Mouse (Mus musculus) cortical plate, adult 2 months (tissue): ENCODE results near the gene Pilrb2. TPM values are rescaled to one million over a fixed set of nuclear protein-coding genes. Genes with fewer than 3 reads are reported as not detected.
A peak's percentile ranks its signal among the peaks of the same experiment; 100 is the strongest.
"Not testable (repeated sequence)": the region's sequence is repeated elsewhere in the genome, so short reads cannot be mapped to it uniquely, and the experiment has no call there.

Source experiments
- H3K27ac ChIP-seq: fragments of 200-500 bp; 2 replicates; pipeline ENCODE4 v1.5.1; 2012; ENCODE audit warnings: low read length, control low read depth, inconsistent platforms; ENCODE audit not compliant: insufficient read depth
- H3K4me1 ChIP-seq: fragments of 200-500 bp; 2 replicates; pipeline ENCODE4 v1.6.1; 2011; ENCODE audit warnings: low read length; ENCODE audit not compliant: control insufficient read depth, insufficient read depth
- H3K4me3 ChIP-seq: fragments of 200-500 bp; 2 replicates; pipeline ENCODE4 v1.5.1; 2011; ENCODE audit warnings: mild to moderate bottlenecking, low read length, control low read depth; ENCODE audit not compliant: insufficient read depth
- CTCF ChIP-seq: fragments of 200-500 bp; IDR thresholded peaks from 2 replicates; pipeline ENCODE4 v1.5.1; 2011; ENCODE audit warnings: mild to moderate bottlenecking, control low read depth, low read length; ENCODE audit not compliant: insufficient read depth; ENCODE audit errors: extremely low read depth
- POLR2A ChIP-seq: fragments of 200-500 bp; IDR thresholded peaks from 2 replicates; pipeline ENCODE4 v1.6.1; 2011; ENCODE audit warnings: mild to moderate bottlenecking, low read length, control low read depth; ENCODE audit not compliant: insufficient read depth; ENCODE audit errors: extremely low read depth
- polyA plus RNA-seq: library from polyadenylated mRNA; depleted of rRNA; stranded (reverse); fragments of >200 nt; gene quantifications from 2 replicates; pipeline ENCODE4 v1.2.3, GENCODE M21; 2012; rRNA removed

The Pilrb2 gene
- 0.42 and 0.44 TPM in 2 replicates for polyA plus RNA-seq

DNA sequence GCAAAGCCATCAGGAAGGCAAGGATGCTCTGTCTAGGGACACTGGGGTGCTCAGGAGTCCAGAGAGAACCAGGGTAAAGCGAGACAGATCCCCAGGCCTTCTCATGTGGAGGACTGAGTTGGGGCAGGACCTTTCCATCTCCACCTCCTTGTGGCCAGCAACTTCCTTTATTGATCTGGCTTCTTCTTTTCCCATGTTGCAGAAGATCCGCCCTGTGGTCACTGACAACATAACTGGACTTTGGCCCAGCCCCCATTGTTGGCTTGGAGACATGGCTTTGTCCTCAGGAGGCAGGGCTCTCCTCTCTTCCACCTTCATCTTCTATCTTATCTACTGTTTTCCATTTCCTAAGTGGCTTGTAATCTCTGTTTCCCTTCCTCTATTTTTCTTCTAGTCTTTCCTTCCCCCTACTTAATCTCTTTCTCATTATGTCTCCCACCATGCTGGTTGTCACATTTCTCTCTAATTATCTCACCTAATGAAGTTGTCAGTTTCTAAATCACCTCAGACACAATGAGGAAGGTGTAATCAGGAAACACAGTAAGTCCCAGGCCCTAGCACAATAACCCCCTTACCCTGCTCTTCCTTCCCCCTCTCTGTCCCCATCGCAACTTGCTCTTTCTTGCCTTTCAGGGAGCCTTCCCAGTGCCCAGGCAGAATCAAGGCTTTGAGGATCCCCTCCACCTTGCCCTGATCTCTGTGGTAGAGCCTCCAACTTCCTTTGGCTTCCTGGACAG, at the start of gene Pilrb2:
Gene Pilrb2 (minus strand): TSS at position 172 of the 737 bp plus-strand sequence.
- not testable (repeated sequence) for H3K4me3 ChIP-seq, H3K4me1 ChIP-seq, H3K27ac ChIP-seq

- TF ChIP-seq POLR2A (no peak), CTCF (no peak)
- H3K4me3 ChIP-seq: no peak overlapping the region
- no peak overlapping the region for H3K27ac ChIP-seq
- no peaks in the 10 kb centered on the region for H3K4me1 ChIP-seq
These were observed 43.9 kb upstream of the Pilrb2 start for GRCm38 (mm10) chr5:137915550-137915949.

DNA sequence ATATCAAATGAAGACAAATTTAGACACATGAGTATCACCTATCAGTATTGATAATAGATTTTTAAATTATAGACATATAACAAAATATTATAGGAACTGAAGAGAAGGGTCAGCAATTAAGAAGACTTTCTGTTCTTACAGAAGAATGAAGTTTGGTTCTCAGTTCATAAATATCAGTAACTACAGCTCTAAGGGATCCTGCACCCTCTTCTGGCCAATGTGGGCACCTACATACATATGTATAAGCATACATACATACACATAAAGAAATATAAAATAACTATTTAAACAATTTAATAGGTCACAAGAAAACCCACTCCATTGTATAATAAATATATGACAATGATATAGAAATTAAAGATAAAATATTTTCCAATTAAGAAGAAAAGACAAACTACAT, 42.9 kb upstream of the Pilrb2 start:
- no peaks in the 10 kb centered on the region for H3K4me1 ChIP-seq
- H3K4me3 ChIP-seq: no peak overlapping the region
- TF ChIP-seq POLR2A: no peak
- TF ChIP-seq CTCF: no peak
- no peak overlapping the region for H3K27ac ChIP-seq

DNA sequence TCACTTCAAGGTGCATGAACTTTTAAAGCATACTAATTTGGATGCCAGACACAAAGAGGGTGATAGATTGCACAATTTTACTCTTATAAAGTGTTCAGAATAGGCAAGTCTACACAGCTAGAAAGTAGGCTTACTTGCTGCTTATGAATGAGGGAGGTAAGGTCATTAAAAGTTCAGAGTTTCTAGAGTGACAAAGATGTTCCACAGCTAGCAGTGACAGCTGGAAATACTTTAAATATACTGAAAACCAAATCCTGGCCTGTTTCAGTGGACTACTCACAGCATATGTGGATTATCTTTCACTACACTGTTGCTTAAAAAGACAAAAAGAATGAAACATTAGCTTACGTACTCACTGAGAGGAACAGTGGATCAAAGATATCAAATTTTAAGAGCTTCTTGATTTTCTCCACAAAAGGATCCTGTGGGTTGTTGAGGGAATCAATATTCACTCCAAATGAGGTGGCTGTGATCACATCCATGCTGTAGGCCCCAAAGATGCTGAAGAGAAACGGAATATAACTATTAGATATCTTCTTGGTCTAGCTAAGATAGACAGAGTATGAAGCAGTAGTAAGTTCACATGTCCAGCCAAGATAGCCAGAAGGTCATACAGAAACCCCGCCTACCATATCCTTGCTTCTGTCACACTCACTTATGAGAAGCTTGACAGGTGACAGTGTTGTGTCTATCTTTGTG, 38.1 kb upstream of the Pilrb2 start:
- Histone ChIP-seq H3K27ac (no peak overlapping the region), H3K4me1 (no peaks in the 10 kb centered on the region), H3K4me3 (no peak overlapping the region)
- TF ChIP-seq CTCF (no peak), POLR2A (no peak)

- Histone ChIP-seq H3K27ac (no peak overlapping the region), H3K4me3 (no peak overlapping the region), H3K4me1 (no peaks in the 10 kb centered on the region)
- TF ChIP-seq POLR2A: no peak
- TF ChIP-seq CTCF: no peak
These were observed 26.2 kb upstream of the Pilrb2 start for GRCm38 (mm10) chr5:137897812-137898211.

- TF ChIP-seq CTCF: no peak
- no peak for TF ChIP-seq POLR2A
- H3K27ac ChIP-seq: no peak overlapping the region
- no peaks in the 10 kb centered on the region for H3K4me1 ChIP-seq
- H3K4me3 ChIP-seq: no peak overlapping the region
These were observed 21.3 kb upstream of the Pilrb2 start for GRCm38 (mm10) chr5:137892954-137893353.

DNA sequence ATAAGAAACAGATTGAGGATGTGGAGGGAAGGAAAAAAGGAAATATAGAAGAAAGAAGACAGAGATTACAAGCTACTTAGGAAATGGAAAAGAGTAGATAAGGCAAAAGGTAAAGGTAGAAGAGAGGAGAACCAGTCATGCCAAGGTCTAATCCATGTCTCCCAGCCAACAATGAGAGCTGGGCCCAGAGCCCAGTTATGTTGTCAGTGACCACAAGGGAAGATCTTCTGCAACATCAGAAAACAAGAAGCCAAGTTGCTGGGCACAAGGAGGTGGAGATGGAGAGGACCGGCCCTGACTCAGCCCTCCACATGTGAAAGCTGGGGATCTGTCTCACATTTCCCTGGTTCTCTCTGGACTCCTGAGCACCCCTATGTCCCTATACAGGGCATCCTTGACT, 16.1 kb upstream of the Pilrb2 start:
- no peak overlapping the region for H3K27ac ChIP-seq
- no peak for TF ChIP-seq CTCF
- no peak for TF ChIP-seq POLR2A
- H3K4me1 ChIP-seq: no peaks in the 10 kb centered on the region
- H3K4me3 ChIP-seq: no peak overlapping the region

DNA sequence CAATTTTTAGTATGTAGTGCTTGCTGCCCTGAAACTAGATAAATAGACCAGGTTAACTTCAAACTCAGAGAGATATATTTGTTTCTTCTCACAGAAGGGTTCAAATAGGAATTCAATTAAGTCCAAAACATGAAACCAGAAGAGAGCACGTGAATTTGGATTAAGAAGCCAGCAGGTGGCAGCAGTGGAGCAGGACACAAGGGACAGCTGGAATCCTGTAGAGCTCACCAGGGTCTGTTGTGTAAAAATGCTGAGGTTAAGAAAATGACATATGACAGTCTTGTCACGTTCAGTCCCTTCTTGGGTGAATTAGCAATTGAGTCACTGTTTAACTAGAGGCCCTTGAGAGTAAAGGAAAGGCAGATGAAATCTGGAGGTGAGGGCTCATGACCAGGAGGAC, 14.3 kb upstream of the Pilrb2 start:
- no peaks in the 10 kb centered on the region for H3K4me1 ChIP-seq
- TF ChIP-seq POLR2A: no peak
- TF ChIP-seq CTCF: peak; percentile 70
- H3K4me3 ChIP-seq: no peak overlapping the region
- no peak overlapping the region for H3K27ac ChIP-seq

DNA sequence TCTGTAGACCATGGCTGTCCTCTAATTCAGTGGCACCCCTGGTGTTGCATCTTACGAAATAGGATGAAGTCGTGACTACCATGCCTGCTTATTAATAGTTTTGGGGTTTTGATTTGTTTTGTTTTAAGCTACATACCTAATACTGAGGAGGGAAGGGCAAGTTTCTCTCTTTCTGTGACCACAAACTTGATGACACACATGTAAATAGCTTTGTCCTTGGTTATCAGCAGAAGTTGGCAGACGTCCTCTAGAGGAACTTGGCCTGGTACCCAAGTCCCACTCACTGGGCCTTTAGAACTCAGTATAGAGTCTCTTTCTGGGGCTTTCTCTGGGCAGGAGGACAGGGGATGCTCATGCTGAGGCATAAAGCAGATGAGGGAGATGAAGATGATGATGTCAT, 11.7 kb upstream of the Pilrb2 start:
- Histone ChIP-seq H3K4me3 (no peak overlapping the region), H3K4me1 (no peaks in the 10 kb centered on the region), H3K27ac (no peak overlapping the region)
- no peak for TF ChIP-seq CTCF
- no peak for TF ChIP-seq POLR2A

- Histone ChIP-seq H3K27ac (no peak overlapping the region), H3K4me3 (no peak overlapping the region), H3K4me1 (no peaks in the 10 kb centered on the region)
- no peak for TF ChIP-seq CTCF
- TF ChIP-seq POLR2A: no peak
These were observed 11.3 kb upstream of the Pilrb2 start for GRCm38 (mm10) chr5:137882922-137883321.

GRCm38 (mm10) chr5:137877860-137878259, 6.2 kb upstream of the Pilrb2 start:
- H3K4me3 ChIP-seq: no peak overlapping the region
- H3K27ac ChIP-seq: no peak overlapping the region
- H3K4me1 ChIP-seq: no peaks in the 10 kb centered on the region
- peak; percentile 17; the same call in 1 of the 2 replicates for TF ChIP-seq CTCF
- TF ChIP-seq POLR2A: no peak
